Mouse (Mus musculus) intestine, embryonic 14.5 days (tissue): Measurements from ENCODE around the gene Alox5ap. TPM values are rescaled to one million over a fixed set of nuclear protein-coding genes. Genes with fewer than 3 reads are reported as not detected.

Experiments
- ATAC-seq: fragments of 200-750 bp; cut with Nextera tagmentation; replicated peaks from 2 replicates; pipeline ENCODE4 v1.8.0; 2017; ENCODE audit warnings: low read depth, moderate number of reproducible peaks, moderate TSS enrichment, moderate library complexity; ENCODE audit not compliant: low FRiP score, low TSS enrichment
- DNase-seq: peaks from one replicate; pipeline ENCODE4 v3.0.0-alpha.2; 2018; ENCODE audit warnings: low spot score
- H3K27ac ChIP-seq: fragments of 300-500 bp; sonication (generic); 2 replicates; pipeline ENCODE4 v1.5.1; 2014; ENCODE audit warnings: low read depth, mild to moderate bottlenecking, control low read depth
- H3K27me3 ChIP-seq: fragments of 300-500 bp; sonication (generic); replicated peaks from 2 replicates; pipeline ENCODE4 v1.6.1; 2014; ENCODE audit warnings: low read length, control low read depth; ENCODE audit not compliant: control insufficient read depth, insufficient read depth
- H3K36me3 ChIP-seq: fragments of 300-500 bp; sonication (generic); 2 replicates; pipeline ENCODE4 v1.6.1; 2014; ENCODE audit warnings: low read length, control low read depth; ENCODE audit not compliant: control insufficient read depth, insufficient read depth
- H3K4me1 ChIP-seq: fragments of 300-500 bp; sonication (generic); replicated peaks from 2 replicates; pipeline ENCODE4 v1.6.1; 2014; ENCODE audit warnings: low read length, control low read depth, mixed read lengths; ENCODE audit not compliant: control insufficient read depth, insufficient read depth
- H3K4me2 ChIP-seq: fragments of 300-500 bp; sonication (generic); 2 replicates; pipeline ENCODE4 v1.6.1; 2014; ENCODE audit warnings: low read length
- H3K4me3 ChIP-seq: fragments of 300-500 bp; sonication (generic); 2 replicates; pipeline ENCODE4 v1.5.1; 2014; ENCODE audit warnings: low read depth, low read length, control low read depth, mixed read lengths
- H3K9ac ChIP-seq: fragments of 300-500 bp; sonication (generic); 2 replicates; pipeline ENCODE4 v1.6.1; 2014; ENCODE audit warnings: mild to moderate bottlenecking, low read length
- H3K9me3 ChIP-seq: fragments of 300-500 bp; sonication (generic); 2 replicates; pipeline ENCODE4 v1.6.1; 2016; ENCODE audit warnings: low read length, control low read depth; ENCODE audit not compliant: control insufficient read depth
- WGBS: fragments of 180-500 bp; shearing (Covaris S2); extraction: QIAGEN DNeasy Blood & Tissue Kit; methylation state at CpG from one replicate; pipeline ENCODE4 v1.1.7; 2014; 5-methylcytosine and 5-hydroxymethylcytosine counted together
- polyA plus RNA-seq: library from polyadenylated mRNA; unstranded; fragments of >200 nt; fragmentation: Nextera tagmentation; extraction: Ambion mirVana; gene quantifications from 2 replicates; pipeline ENCODE4 v1.2.1, GENCODE M21; 2014

The Alox5ap gene
- polyA plus RNA-seq, 1 experiment from 2014 or later = 10.4 TPM

GRCm38 (mm10) chr5:149271291-149271690 is 6.7 kb downstream of the Alox5ap start:
- H3K27ac ChIP-seq = no peak overlapping the region
- no peak overlapping the region for H3K9ac ChIP-seq
- 93% methylated on average over 3 of the region's 3 CpGs for WGBS
- no peaks in the 10 kb centered on the region for H3K36me3 ChIP-seq
- no peaks in the 10 kb centered on the region for H3K4me1 ChIP-seq
- H3K4me2 ChIP-seq = no peak overlapping the region
- ATAC-seq = no peak
- no peaks in the 10 kb centered on the region for H3K27me3 ChIP-seq
- H3K9me3 ChIP-seq = peaks cover 6% of the 10 kb centered on the region; the same call in 1 of the 2 replicates
- no peak for DNase-seq
- H3K4me3 ChIP-seq = no peak overlapping the region

DNA sequence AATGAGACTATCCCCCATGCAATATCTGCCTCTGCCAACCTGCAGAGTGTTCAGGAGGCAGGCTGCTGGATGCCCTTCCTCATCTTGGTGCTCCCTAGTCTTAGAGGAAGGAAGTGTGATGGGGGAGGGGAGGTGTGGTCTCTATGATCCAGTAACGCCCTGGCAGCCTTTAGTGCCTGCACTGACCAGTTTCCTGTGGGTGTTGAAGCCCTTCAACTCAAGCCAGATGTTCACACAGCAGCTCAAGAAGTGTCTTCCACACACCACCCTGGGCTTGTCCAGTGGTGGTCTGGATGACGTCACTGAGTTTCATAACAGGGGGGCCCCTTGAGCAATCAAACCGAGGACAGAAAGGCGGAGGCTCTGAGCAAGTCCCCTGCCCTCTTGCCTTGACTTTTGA is 8.0 kb downstream of the Alox5ap start:
- Histone ChIP-seq H3K4me2 (no peak overlapping the region), H3K27ac (no peak overlapping the region), H3K9me3 (peaks cover 6% of the 10 kb centered on the region; the same call in 1 of the 2 replicates), H3K4me1 (no peaks in the 10 kb centered on the region), H3K4me3 (no peak overlapping the region), H3K9ac (no peak overlapping the region), H3K27me3 (no peaks in the 10 kb centered on the region), H3K36me3 (no peaks in the 10 kb centered on the region)
- DNase-seq (no peak), ATAC-seq (no peak)
- WGBS = 70% methylated on average over 4 of the region's 4 CpGs

- Histone ChIP-seq H3K9ac (no peak overlapping the region), H3K9me3 (peaks cover 6% of the 10 kb centered on the region; the same call in 1 of the 2 replicates), H3K27ac (no peak overlapping the region), H3K4me1 (no peaks in the 10 kb centered on the region), H3K4me2 (no peak overlapping the region), H3K27me3 (no peaks in the 10 kb centered on the region), H3K4me3 (no peak overlapping the region), H3K36me3 (no peaks in the 10 kb centered on the region)
- ATAC-seq (no peak), DNase-seq (no peak)
- WGBS = 89% methylated on average over 15 of the region's 15 CpGs
These were observed 10.0 kb downstream of the Alox5ap start for GRCm38 (mm10) chr5:149274390-149275104.

- Histone ChIP-seq H3K4me2 (no peak overlapping the region), H3K36me3 (no peaks in the 10 kb centered on the region), H3K4me1 (no peaks in the 10 kb centered on the region), H3K27ac (no peak overlapping the region), H3K9ac (no peak overlapping the region), H3K27me3 (no peaks in the 10 kb centered on the region), H3K9me3 (peaks cover 6% of the 10 kb centered on the region; the same call in 1 of the 2 replicates), H3K4me3 (no peak overlapping the region)
- DNase-seq = no peak
- ATAC-seq = no peak
- WGBS = 89% methylated on average over 1 of the region's 1 CpGs
These were observed 10.5 kb downstream of the Alox5ap start for GRCm38 (mm10) chr5:149275105-149275494.

DNA sequence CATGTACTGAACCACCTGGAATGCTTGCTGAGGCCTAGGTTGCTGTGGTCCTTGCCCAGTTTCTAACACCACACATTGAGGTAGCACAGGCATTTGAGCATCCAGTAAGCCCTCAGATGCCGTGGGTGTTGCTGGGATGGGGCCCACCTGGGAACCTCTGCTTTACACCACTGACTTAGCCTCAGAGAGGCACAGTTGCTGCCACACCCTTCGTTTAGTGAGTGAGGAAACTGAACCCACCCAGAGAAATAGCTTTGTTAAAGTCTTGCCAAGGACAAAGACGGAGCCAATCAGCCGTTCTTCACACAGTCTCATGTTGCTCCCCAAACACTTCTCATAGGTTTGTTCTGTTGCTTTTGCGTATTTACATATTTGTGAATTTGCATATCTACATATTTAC is 13.0 kb downstream of the Alox5ap start:
- Histone ChIP-seq H3K27me3 (no peaks in the 10 kb centered on the region), H3K36me3 (no peaks in the 10 kb centered on the region), H3K27ac (no peak overlapping the region), H3K9ac (no peak overlapping the region), H3K4me2 (no peak overlapping the region), H3K4me1 (no peaks in the 10 kb centered on the region), H3K4me3 (no peak overlapping the region), H3K9me3 (peaks cover 6% of the 10 kb centered on the region; the same call in 1 of the 2 replicates)
- ATAC-seq = no peak
- 73% methylated on average over 5 of the region's 5 CpGs for WGBS
- no peak for DNase-seq

DNA sequence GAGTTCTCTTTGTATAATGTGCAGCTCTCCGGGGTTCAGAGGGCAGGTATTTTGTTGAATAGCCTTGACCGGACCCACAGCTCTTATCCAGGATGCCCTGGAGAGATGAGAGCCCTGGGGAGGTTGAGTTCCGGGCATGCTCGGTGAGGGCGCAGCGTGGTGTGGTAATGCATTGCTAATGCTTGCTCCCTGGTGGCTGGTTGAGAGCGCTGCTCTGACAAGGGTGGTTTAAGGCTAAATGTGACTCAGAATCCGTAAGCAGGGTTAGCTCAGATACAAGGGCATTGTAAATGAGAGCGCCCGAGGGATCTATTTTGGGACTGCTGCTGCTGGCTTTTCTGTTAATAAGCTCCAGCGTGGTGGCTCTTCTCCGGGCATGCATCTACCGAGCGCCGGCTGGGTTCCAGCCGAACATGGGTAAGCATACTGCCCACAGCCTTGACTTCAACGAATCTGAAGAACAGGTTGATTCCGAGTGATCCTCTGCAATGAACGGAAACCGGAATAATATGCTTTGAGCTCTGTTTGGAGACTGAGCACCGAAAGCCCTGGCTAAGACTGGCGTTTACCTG is 14.8 kb downstream of the Alox5ap start:
- Histone ChIP-seq H3K9ac (no peak overlapping the region), H3K4me1 (no peaks in the 10 kb centered on the region), H3K4me2 (no peak overlapping the region; the same call in 1 of the 2 replicates), H3K27me3 (no peaks in the 10 kb centered on the region), H3K4me3 (no peak overlapping the region), H3K27ac (no peak overlapping the region), H3K9me3 (peaks cover 8% of the 10 kb centered on the region; the same call in 1 of the 2 replicates), H3K36me3 (no peaks in the 10 kb centered on the region)
- peak; percentile 55 for DNase-seq
- ATAC-seq = 0 out of 2 replicates have a peak, but pooled peaks have one; percentile 38
- 42% methylated on average over 22 of the region's 22 CpGs for WGBS

GRCm38 (mm10) chr5:149283009-149283408 is 18.4 kb downstream of the Alox5ap start:
- 95% methylated on average over 2 of the region's 2 CpGs for WGBS
- Histone ChIP-seq H3K9me3 (peaks cover 3% of the 10 kb centered on the region; the same call in 1 of the 2 replicates), H3K27me3 (no peaks in the 10 kb centered on the region), H3K36me3 (no peaks in the 10 kb centered on the region), H3K4me2 (no peak overlapping the region), H3K9ac (no peak overlapping the region), H3K4me3 (no peak overlapping the region), H3K4me1 (no peaks in the 10 kb centered on the region), H3K27ac (no peak overlapping the region)
- no peak for ATAC-seq
- no peak for DNase-seq

DNA sequence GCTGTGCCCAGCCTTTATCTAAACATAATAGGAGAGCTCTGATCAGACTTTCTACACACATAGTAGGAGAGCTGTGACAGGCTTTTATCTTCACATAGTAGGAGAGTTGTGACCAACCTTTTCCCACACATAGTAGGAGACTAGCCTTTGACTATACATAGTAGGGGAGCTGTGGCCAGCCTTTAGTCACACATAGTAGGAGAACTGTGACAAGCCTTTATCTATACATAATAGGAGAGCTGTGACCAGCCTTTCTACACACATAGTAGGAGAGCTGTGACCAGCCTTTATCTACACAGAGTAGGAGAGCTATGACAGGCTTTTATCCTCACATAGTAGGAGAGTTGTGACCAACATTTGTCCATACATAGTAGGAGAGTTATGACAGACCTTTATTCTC is 19.3 kb downstream of the Alox5ap start:
- H3K4me2 ChIP-seq = no peak overlapping the region
- DNase-seq = no peak
- H3K27me3 ChIP-seq = no peaks in the 10 kb centered on the region
- H3K36me3 ChIP-seq = no peaks in the 10 kb centered on the region
- H3K4me3 ChIP-seq = no peak overlapping the region
- no peak for ATAC-seq
- no peak overlapping the region for H3K9ac ChIP-seq
- H3K4me1 ChIP-seq = no peaks in the 10 kb centered on the region
- H3K9me3 ChIP-seq = peaks cover 3% of the 10 kb centered on the region; the same call in 1 of the 2 replicates
- H3K27ac ChIP-seq = no peak overlapping the region

DNA sequence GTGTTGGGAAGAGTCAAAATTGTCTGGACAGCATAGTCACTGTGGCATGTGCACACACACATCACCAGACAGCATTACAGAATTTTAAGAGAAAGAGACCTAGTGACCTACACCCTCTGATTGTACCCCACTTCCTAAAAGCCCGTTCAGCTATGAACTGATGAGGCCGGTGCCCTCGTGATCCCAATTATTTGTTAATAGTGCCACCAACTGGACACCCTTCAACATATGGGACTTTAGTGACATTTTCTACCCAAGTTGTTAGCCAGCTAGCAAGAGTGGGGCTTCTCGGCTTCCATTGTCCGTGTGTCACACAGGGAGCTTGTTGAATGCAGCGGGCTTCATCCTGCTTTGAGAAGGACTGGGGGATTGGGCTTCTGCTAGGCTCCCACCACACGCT is 21.5 kb downstream of the Alox5ap start:
- ATAC-seq (no peak), DNase-seq (no peak)
- H3K4me2 ChIP-seq = no peak overlapping the region
- no peaks in the 10 kb centered on the region for H3K36me3 ChIP-seq
- H3K9me3 ChIP-seq = peaks cover 3% of the 10 kb centered on the region; the same call in 1 of the 2 replicates
- H3K9ac ChIP-seq = no peak overlapping the region
- H3K27ac ChIP-seq = no peak overlapping the region
- 60% methylated on average over 7 of the region's 7 CpGs for WGBS
- H3K4me3 ChIP-seq = no peak overlapping the region
- no peaks in the 10 kb centered on the region for H3K27me3 ChIP-seq
- no peaks in the 10 kb centered on the region for H3K4me1 ChIP-seq
